Mouse (Mus musculus): Measurements from ENCODE around the gene Pcbp1. TPM values are rescaled to one million over a fixed set of nuclear protein-coding genes. Genes with fewer than 3 reads are reported as not detected.

Gene Pcbp1
- polyA plus RNA-seq, 1 experiment, result 331 TPM

GRCm38 (mm10) chr6:86475462-86476167, 50.5 kb downstream of the Pcbp1 start:
- H3K9me3 ChIP-seq (replicated peaks; ENCODE audit: control insufficient read depth, insufficient read depth, low read length, poor library complexity, severe bottlenecking), result no peaks in the 10 kb centered on the region
- TF ChIP-seq CTCF (IDR thresholded peaks at IDR 0.05; ENCODE audit: low read depth, low read length), result no peak
- TF ChIP-seq EP300 (IDR thresholded peaks at IDR 0.05; ENCODE audit: insufficient read depth, low read depth, low read length), result no peak
- no peak for TF ChIP-seq POLR2A (IDR thresholded peaks at IDR 0.05; ENCODE audit: insufficient read depth, low read length)
- H3K4me3 ChIP-seq (ENCODE audit: low read depth, low read length), result no peak overlapping the region
- H3K27me3 ChIP-seq (ENCODE audit: control insufficient read depth, insufficient read depth, low read length, poor library complexity, severe bottlenecking), result no peaks in the 10 kb centered on the region
- H3K9ac ChIP-seq (ENCODE audit: low read depth, poor library complexity, severe bottlenecking), result no peak overlapping the region
- no peaks in the 10 kb centered on the region for H3K4me1 ChIP-seq (ENCODE audit: control insufficient read depth, insufficient read depth, low read length)
- H3K27ac ChIP-seq (ENCODE audit: insufficient read depth, low read length), result no peak overlapping the region
- H3K36me3 ChIP-seq (ENCODE audit: control insufficient read depth, insufficient read depth, low read length, poor library complexity, severe bottlenecking), result no peaks in the 10 kb centered on the region

- TF ChIP-seq EP300 (IDR thresholded peaks at IDR 0.05; ENCODE audit: insufficient read depth, low read depth, low read length), result no peak
- TF ChIP-seq POLR2A (IDR thresholded peaks at IDR 0.05; ENCODE audit: insufficient read depth, low read length), result no peak
- no peak for TF ChIP-seq CTCF (IDR thresholded peaks at IDR 0.05; ENCODE audit: low read depth, low read length)
- no peaks in the 10 kb centered on the region for H3K4me1 ChIP-seq (ENCODE audit: control insufficient read depth, insufficient read depth, low read length)
- H3K9ac ChIP-seq (ENCODE audit: low read depth, poor library complexity, severe bottlenecking), result no peak overlapping the region
- no peaks in the 10 kb centered on the region for H3K36me3 ChIP-seq (ENCODE audit: control insufficient read depth, insufficient read depth, low read length, poor library complexity, severe bottlenecking)
- H3K27me3 ChIP-seq (ENCODE audit: control insufficient read depth, insufficient read depth, low read length, poor library complexity, severe bottlenecking), result no peaks in the 10 kb centered on the region
- no peaks in the 10 kb centered on the region for H3K9me3 ChIP-seq (replicated peaks; ENCODE audit: control insufficient read depth, insufficient read depth, low read length, poor library complexity, severe bottlenecking)
- H3K27ac ChIP-seq (ENCODE audit: insufficient read depth, low read length), result no peak overlapping the region
- H3K4me3 ChIP-seq (ENCODE audit: low read depth, low read length), result no peak overlapping the region
Measured at GRCm38 (mm10) chr6:86474646-86475181, 51.4 kb downstream of the Pcbp1 start.

Other genes with a start within 250 kb of the Pcbp1 start
- 54.2 and 56.0 TPM in 2 replicates for gene Fam136a, start 160.7 kb downstream of the Pcbp1 start, polyA plus RNA-seq (2011; ENCODE audit: insufficient read depth, insufficient read length, low read depth, missing spikeins)
- 201 and 274 TPM in 2 replicates for gene Snrpg, start 155.0 kb downstream of the Pcbp1 start, polyA plus RNA-seq (2011; ENCODE audit: insufficient read depth, insufficient read length, low read depth, missing spikeins)
- gene Pcyox1, start 129.2 kb downstream of the Pcbp1 start, polyA plus RNA-seq (2011; ENCODE audit: insufficient read depth, insufficient read length, low read depth, missing spikeins), result 50.1 and 51.7 TPM in 2 replicates
- 79.7 and 81.2 TPM in 2 replicates for gene Tia1, start 122.1 kb downstream of the Pcbp1 start, polyA plus RNA-seq (2011; ENCODE audit: insufficient read depth, insufficient read length, low read depth, missing spikeins)
- not detected in 2 replicates for gene Gm44790, start 99.7 kb downstream of the Pcbp1 start, polyA plus RNA-seq (2011; ENCODE audit: insufficient read depth, insufficient read length, low read depth, missing spikeins)
- gene C87436, start 87.9 kb downstream of the Pcbp1 start, polyA plus RNA-seq (2011; ENCODE audit: insufficient read depth, insufficient read length, low read depth, missing spikeins), result 12.6 and 13.6 TPM in 2 replicates
- 0.43 and 0.64 TPM in 2 replicates for gene Asprv1, start 101.8 kb upstream of the Pcbp1 start, polyA plus RNA-seq (2011; ENCODE audit: insufficient read depth, insufficient read length, low read depth, missing spikeins)
- gene Mxd1, start 142.8 kb upstream of the Pcbp1 start, polyA plus RNA-seq (2011; ENCODE audit: insufficient read depth, insufficient read length, low read depth, missing spikeins), result 3.4 and 3.8 TPM in 2 replicates
- gene Snrnp27, start 158.2 kb upstream of the Pcbp1 start, polyA plus RNA-seq (2011; ENCODE audit: insufficient read depth, insufficient read length, low read depth, missing spikeins), result 83.1 and 93.5 TPM in 2 replicates
- gene Gmcl1, start 207.1 kb upstream of the Pcbp1 start, polyA plus RNA-seq (2011; ENCODE audit: insufficient read depth, insufficient read length, low read depth, missing spikeins), result 21.4 and 22.9 TPM in 2 replicates

Measured in ES-Bruce4 (cell line).